Mouse (Mus musculus) intestine, postnatal 0 days (tissue): ENCODE measurements at regions not wholly inside any gene's neighbourhood (a gene's known extent, or its start where the extent isn't known, plus 50 kb on each side); places are given as distances from the start of the nearest gene placed in this dataset.

Experiments
- ATAC-seq: fragments of 200-750 bp; cut with Nextera tagmentation; 2 replicates; pipeline ENCODE4 v1.8.0; 2017; ENCODE audit warnings: mild to moderate bottlenecking, moderate TSS enrichment, moderate library complexity
- H3K27ac ChIP-seq: fragments of 300-500 bp; sonication (generic); 2 replicates; pipeline ENCODE4 v1.5.1; 2014; ENCODE audit warnings: mild to moderate bottlenecking, low read depth, low read length, moderate library complexity
- H3K27me3 ChIP-seq: fragments of 300-500 bp; sonication (generic); replicated peaks from 2 replicates; pipeline ENCODE4 v1.6.1; 2014; ENCODE audit warnings: low read length, mixed read lengths; ENCODE audit not compliant: control insufficient read depth, insufficient read depth
- H3K36me3 ChIP-seq: fragments of 300-500 bp; sonication (generic); 2 replicates; pipeline ENCODE4 v1.6.1; 2014; ENCODE audit warnings: mild to moderate bottlenecking, moderate library complexity; ENCODE audit not compliant: control insufficient read depth, insufficient read depth
- H3K4me1 ChIP-seq: fragments of 300-500 bp; sonication (generic); replicated peaks from 2 replicates; pipeline ENCODE4 v1.6.1; 2014; ENCODE audit warnings: antibody characterized with exemption, low read length, mixed read lengths; ENCODE audit not compliant: control insufficient read depth, insufficient read depth
- H3K4me2 ChIP-seq: fragments of 300-500 bp; sonication (generic); replicated peaks from 2 replicates; pipeline ENCODE4 v1.6.1; 2014; ENCODE audit warnings: low read depth, mild to moderate bottlenecking, moderate library complexity
- H3K4me3 ChIP-seq: fragments of 300-500 bp; sonication (generic); 2 replicates; pipeline ENCODE4 v1.5.1; 2014; ENCODE audit warnings: low read depth, low read length
- H3K9ac ChIP-seq: fragments of 300-500 bp; sonication (generic); 2 replicates; pipeline ENCODE4 v1.6.1; 2014; ENCODE audit warnings: mild to moderate bottlenecking, low read depth, low read length
- H3K9me3 ChIP-seq: fragments of 300-500 bp; sonication (generic); 2 replicates; pipeline ENCODE4 v1.6.1; 2016; ENCODE audit warnings: mixed run types; ENCODE audit not compliant: control insufficient read depth
- CTCF ChIP-seq: sonication (generic); IDR thresholded peaks from 2 replicates; pipeline ENCODE4 v1.5.1; 2016; ENCODE audit warnings: low read depth, mild to moderate bottlenecking, control low read depth, antibody characterized with exemption, moderate library complexity
- WGBS: fragments of 180-500 bp; shearing (Covaris S2); extraction: QIAGEN DNeasy Blood & Tissue Kit; methylation state at CpG from one replicate; pipeline ENCODE4 v1.1.7; 2014; 5-methylcytosine and 5-hydroxymethylcytosine counted together

GRCm38 (mm10) chr7:129079786-129080185 is 177.0 kb upstream of the Plpp4 start:
- TF ChIP-seq CTCF = no peak
- H3K9me3 ChIP-seq = no peaks in the 10 kb centered on the region
- 70% methylated on average over 6 of the region's 6 CpGs for whole genome bisulfite sequencing
- H3K4me3 ChIP-seq = no peak overlapping the region
- no peak overlapping the region for H3K27ac ChIP-seq
- no peaks in the 10 kb centered on the region for H3K27me3 ChIP-seq
- no peaks in the 10 kb centered on the region for H3K4me1 ChIP-seq
- H3K36me3 ChIP-seq = no peaks in the 10 kb centered on the region
- no peak overlapping the region for H3K9ac ChIP-seq
- no peak for ATAC-seq
- H3K4me2 ChIP-seq = no peak overlapping the region

- H3K9ac ChIP-seq = no peak overlapping the region
- no peak overlapping the region for H3K27ac ChIP-seq
- no peak overlapping the region for H3K4me3 ChIP-seq
- ATAC-seq = no peak
- no peaks in the 10 kb centered on the region for H3K36me3 ChIP-seq
- no peak overlapping the region for H3K4me2 ChIP-seq
- no peaks in the 10 kb centered on the region for H3K27me3 ChIP-seq
- H3K4me1 ChIP-seq = no peaks in the 10 kb centered on the region
- no peaks in the 10 kb centered on the region for H3K9me3 ChIP-seq
- 60% methylated on average over 4 of the region's 4 CpGs for WGBS
- no peak for TF ChIP-seq CTCF
These were observed 165.4 kb upstream of the Plpp4 start for GRCm38 (mm10) chr7:129091441-129091840.

- H3K9me3 ChIP-seq = no peaks in the 10 kb centered on the region
- 33% methylated on average over 3 of the region's 3 CpGs for WGBS
- no peak overlapping the region for H3K4me3 ChIP-seq
- H3K27ac ChIP-seq = no peak overlapping the region
- no peaks in the 10 kb centered on the region for H3K27me3 ChIP-seq
- H3K36me3 ChIP-seq = no peaks in the 10 kb centered on the region
- H3K9ac ChIP-seq = no peak overlapping the region
- no peak for TF ChIP-seq CTCF
- no peak overlapping the region for H3K4me2 ChIP-seq
- no peaks in the 10 kb centered on the region for H3K4me1 ChIP-seq
- no peak for ATAC-seq
These were observed 160.3 kb upstream of the Plpp4 start for GRCm38 (mm10) chr7:129096374-129097069.

GRCm38 (mm10) chr7:129102437-129102836 is 154.4 kb upstream of the Plpp4 start:
- no peak for ATAC-seq
- no peak overlapping the region for H3K4me3 ChIP-seq
- H3K4me1 ChIP-seq = no peaks in the 10 kb centered on the region
- no peaks in the 10 kb centered on the region for H3K9me3 ChIP-seq
- H3K36me3 ChIP-seq = no peaks in the 10 kb centered on the region
- TF ChIP-seq CTCF = no peak
- H3K27ac ChIP-seq = no peak overlapping the region
- H3K4me2 ChIP-seq = no peak overlapping the region
- 74% methylated on average over 4 of the region's 4 CpGs for WGBS
- no peak overlapping the region for H3K9ac ChIP-seq
- H3K27me3 ChIP-seq = no peaks in the 10 kb centered on the region

GRCm38 (mm10) chr7:129134176-129134575 is 122.7 kb upstream of the Plpp4 start:
- Histone ChIP-seq H3K27me3 (no peaks in the 10 kb centered on the region), H3K36me3 (no peaks in the 10 kb centered on the region), H3K9me3 (no peaks in the 10 kb centered on the region), H3K9ac (no peak overlapping the region), H3K27ac (no peak overlapping the region), H3K4me3 (no peak overlapping the region), H3K4me2 (no peak overlapping the region), H3K4me1 (no peaks in the 10 kb centered on the region)
- no peak for ATAC-seq
- TF ChIP-seq CTCF = no peak

GRCm38 (mm10) chr7:129134661-129135215 is 122.1 kb upstream of the Plpp4 start:
- H3K27ac ChIP-seq = no peak overlapping the region
- no peak overlapping the region for H3K4me3 ChIP-seq
- no peak overlapping the region for H3K9ac ChIP-seq
- 40% methylated on average over 4 of the region's 4 CpGs for WGBS
- no peak overlapping the region for H3K4me2 ChIP-seq
- no peaks in the 10 kb centered on the region for H3K9me3 ChIP-seq
- TF ChIP-seq CTCF = no peak
- ATAC-seq = no peak
- no peaks in the 10 kb centered on the region for H3K36me3 ChIP-seq
- no peaks in the 10 kb centered on the region for H3K27me3 ChIP-seq
- H3K4me1 ChIP-seq = no peaks in the 10 kb centered on the region
